ENCODE assay signal across 10 mouse cellular contexts in genomic region chr7:35121150-35121549, GRCm38 (mm10). TPM values are rescaled to one million over a fixed set of nuclear protein-coding genes. Genes with fewer than 3 reads are reported as not detected.
DNase-seq lines count a peak whose midpoint lies in the region; ATAC-seq lines count a peak whose summit lies in the region.
"Had no signal": no experiment of that assay in that cellular context is flagged by ENCODE, and none has a peak within 500 bp of the region (broad histone marks: within the 10 kb centered on the region; RNA-seq: fewer than 3 reads in every experiment).

No protein-coding gene starts in this region.

- no peak for ATAC-seq in forebrain, embryonic 12.5 days (ENCODE audit: low FRiP score)
- no peak for ATAC-seq in forebrain, embryonic 15.5 days (replicated peaks)
- no peak for ATAC-seq in megakaryocyte, adult 5-6 weeks (ENCODE audit: poor library complexity, severe bottlenecking)
- ATAC-seq in intestine, embryonic 16.5 days: no peak
- ATAC-seq in neural tube, embryonic 14.5 days (ENCODE audit: low read depth): no peak
- ATAC-seq in forebrain, embryonic 16.5 days: no peak

- no peak for DNase-seq in ovary, postnatal 14 days (ENCODE audit: low spot score)
- DNase-seq: cerebellum, adult 9-11 months; layer of hippocampus, postnatal 36 days had no signal

- 35% methylated on average over 8 of the region's 8 CpGs for WGBS in forebrain, embryonic 12.5 days
- 38% methylated on average over 8 of the region's 8 CpGs for WGBS in forebrain, embryonic 15.5 days
- WGBS in intestine, embryonic 16.5 days: 26% methylated on average over 8 of the region's 8 CpGs
- WGBS in neural tube, embryonic 14.5 days: 40% methylated on average over 8 of the region's 8 CpGs
- WGBS in forebrain, embryonic 16.5 days: 32% methylated on average over 8 of the region's 8 CpGs

- H3K27ac ChIP-seq in forebrain, embryonic 12.5 days: no peak overlapping the region
- no peak overlapping the region for H3K27ac ChIP-seq in forebrain, embryonic 15.5 days (replicated peaks)
- peak overlapping the region; percentile 84; the same call in 1 of the 2 replicates for H3K27ac ChIP-seq in intestine, embryonic 16.5 days (ENCODE audit: low read length)
- no peak overlapping the region for H3K27ac ChIP-seq in neural tube, embryonic 14.5 days (ENCODE audit: low read depth, low read length)
- no peak overlapping the region for H3K27ac ChIP-seq in forebrain, embryonic 16.5 days (ENCODE audit: low read length)

- H3K4me2 ChIP-seq in forebrain, embryonic 12.5 days: peak overlapping the region; percentile 92
- H3K4me2 ChIP-seq in forebrain, embryonic 15.5 days (replicated peaks): no peak overlapping the region
- peak overlapping the region; percentile 94 for H3K4me2 ChIP-seq in intestine, embryonic 16.5 days (ENCODE audit: low read depth, low read length)
- peak overlapping the region; percentile 18; the same call in 1 of the 2 replicates for H3K4me2 ChIP-seq in neural tube, embryonic 14.5 days (ENCODE audit: low read depth, low read length)
- no peak overlapping the region for H3K4me2 ChIP-seq in forebrain, embryonic 16.5 days (ENCODE audit: low read length)

- H3K4me3 ChIP-seq in forebrain, embryonic 12.5 days (replicated peaks): peak overlapping the region; percentile 49; the same call in 1 of the 2 replicates
- H3K4me3 ChIP-seq in forebrain, embryonic 15.5 days: no peak overlapping the region
- peak overlapping the region; percentile 93 for H3K4me3 ChIP-seq in megakaryocyte, embryonic 14.5 days (replicated peaks)
- peak overlapping the region; percentile 74 for H3K4me3 ChIP-seq in intestine, embryonic 16.5 days (ENCODE audit: low read length)
- H3K4me3 ChIP-seq in neural tube, embryonic 14.5 days (ENCODE audit: low read depth, low read length): 0 out of 2 replicates have a peak overlapping the region, but pooled peaks have one; percentile 5
- H3K4me3 ChIP-seq in forebrain, embryonic 16.5 days (replicated peaks; ENCODE audit: low read length): no peak overlapping the region

- H3K27me3 ChIP-seq in forebrain, embryonic 12.5 days: peaks cover 77% of the 10 kb centered on the region
- peaks cover 55% of the 10 kb centered on the region for H3K27me3 ChIP-seq in forebrain, embryonic 15.5 days
- H3K27me3 ChIP-seq in megakaryocyte, embryonic 14.5 days (replicated peaks): peaks cover 94% of the 10 kb centered on the region
- H3K27me3 ChIP-seq in intestine, embryonic 16.5 days (replicated peaks; ENCODE audit: control insufficient read depth, insufficient read depth, low read length): peaks cover 17% of the 10 kb centered on the region
- H3K27me3 ChIP-seq in neural tube, embryonic 14.5 days (ENCODE audit: control insufficient read depth, insufficient read depth, low read length): peaks cover 37% of the 10 kb centered on the region
- H3K27me3 ChIP-seq in forebrain, embryonic 16.5 days (replicated peaks; ENCODE audit: control insufficient read depth, insufficient read depth, low read length): peaks cover 48% of the 10 kb centered on the region

- no peak overlapping the region for H3K9ac ChIP-seq in forebrain, embryonic 12.5 days
- H3K9ac ChIP-seq in forebrain, embryonic 15.5 days (replicated peaks): no peak overlapping the region
- peak overlapping the region; percentile 91 for H3K9ac ChIP-seq in intestine, embryonic 16.5 days (ENCODE audit: low read depth, low read length)
- H3K9ac ChIP-seq in neural tube, embryonic 14.5 days (replicated peaks; ENCODE audit: low read depth, low read length): no peak overlapping the region
- H3K9ac ChIP-seq in forebrain, embryonic 16.5 days (replicated peaks; ENCODE audit: low read depth, low read length): no peak overlapping the region

- no peaks in the 10 kb centered on the region for H3K9me3 ChIP-seq in forebrain, embryonic 12.5 days
- H3K9me3 ChIP-seq in forebrain, embryonic 15.5 days: no peaks in the 10 kb centered on the region
- H3K9me3 ChIP-seq in megakaryocyte, embryonic 14.5 days: peaks cover 6% of the 10 kb centered on the region; the same call in 1 of the 2 replicates
- no peaks in the 10 kb centered on the region for H3K9me3 ChIP-seq in intestine, embryonic 16.5 days (ENCODE audit: control insufficient read depth, low read length)
- no peaks in the 10 kb centered on the region for H3K9me3 ChIP-seq in neural tube, embryonic 14.5 days (ENCODE audit: control insufficient read depth, low read length)
- no peaks in the 10 kb centered on the region for H3K9me3 ChIP-seq in forebrain, embryonic 16.5 days (ENCODE audit: control insufficient read depth, low read length)

- no peaks in the 10 kb centered on the region for H3K36me3 ChIP-seq in forebrain, embryonic 12.5 days (replicated peaks)
- H3K36me3 ChIP-seq in forebrain, embryonic 15.5 days: no peaks in the 10 kb centered on the region
- H3K36me3 ChIP-seq in megakaryocyte, embryonic 14.5 days (replicated peaks; ENCODE audit: low read length): no peaks in the 10 kb centered on the region
- H3K36me3 ChIP-seq in intestine, embryonic 16.5 days (ENCODE audit: control insufficient read depth, insufficient read depth, low read length): no peaks in the 10 kb centered on the region
- H3K36me3 ChIP-seq in neural tube, embryonic 14.5 days (ENCODE audit: control insufficient read depth, insufficient read depth, low read length): no peaks in the 10 kb centered on the region
- H3K36me3 ChIP-seq in forebrain, embryonic 16.5 days (ENCODE audit: control insufficient read depth, insufficient read depth): no peaks in the 10 kb centered on the region

- H3K4me1 ChIP-seq in forebrain, embryonic 12.5 days: peaks cover 30% of the 10 kb centered on the region
- peaks cover 36% of the 10 kb centered on the region for H3K4me1 ChIP-seq in forebrain, embryonic 15.5 days
- H3K4me1 ChIP-seq in megakaryocyte, embryonic 14.5 days: peaks cover 65% of the 10 kb centered on the region
- peaks cover 35% of the 10 kb centered on the region for H3K4me1 ChIP-seq in intestine, embryonic 16.5 days (ENCODE audit: control insufficient read depth, insufficient read depth, low read length)
- H3K4me1 ChIP-seq in neural tube, embryonic 14.5 days (ENCODE audit: control insufficient read depth, insufficient read depth, low read length): peaks cover 23% of the 10 kb centered on the region
- H3K4me1 ChIP-seq in forebrain, embryonic 16.5 days (replicated peaks; ENCODE audit: control insufficient read depth, insufficient read depth, low read length): peaks cover 21% of the 10 kb centered on the region

RNA-seq across cellular contexts. Expression of gene Cebpa, which starts 2.1 kb away (rescaled TPM):
- 0.58 and 1.1 TPM in 2 replicates for polyA plus RNA-seq in forebrain, embryonic 12.5 days (2016; fragmentation: Nextera tagmentation; extraction: Ambion mirVana)
- 0.64 and 0.66 TPM in 2 replicates for polyA plus RNA-seq in forebrain, embryonic 15.5 days (2015; fragmentation: Nextera tagmentation; extraction: Ambion mirVana)
- 43.6 and 55.1 TPM in 2 replicates for polyA plus RNA-seq in megakaryocyte, embryonic 14.5 days (2012; ENCODE audit: insufficient read depth, low replicate concordance)
- total RNA-seq in megakaryocyte, adult 5-6 weeks (2015): 48.7 and 57.0 TPM in 2 replicates
- 21.7 and 22.4 TPM in 2 replicates for total RNA-seq in megakaryocyte, adult 5-6 weeks (2017)
- polyA plus RNA-seq in intestine, embryonic 16.5 days (2015; fragmentation: Nextera tagmentation; extraction: Ambion mirVana): 9.9 and 11.7 TPM in 2 replicates
- 0.62 and 0.77 TPM in 2 replicates for polyA plus RNA-seq in neural tube, embryonic 14.5 days (2014; fragmentation: Nextera tagmentation; extraction: Ambion mirVana)
- 0.32 and 0.40 TPM in 2 replicates for polyA plus RNA-seq in forebrain, embryonic 16.5 days (2015; fragmentation: Nextera tagmentation; extraction: Ambion mirVana)

Comparison
In these comparisons a context has a peak if more than half of its experiments do, and no peak if none do; other contexts are left out.
1. H3K4me2 ChIP-seq: peak in forebrain, embryonic 12.5 days (single experiment), intestine, embryonic 16.5 days (single experiment) and neural tube, embryonic 14.5 days (single experiment); none in forebrain, embryonic 15.5 days (single experiment) and forebrain, embryonic 16.5 days (single experiment).
2. H3K4me3 ChIP-seq: peak in forebrain, embryonic 12.5 days (single experiment), megakaryocyte, embryonic 14.5 days (single experiment), intestine, embryonic 16.5 days (single experiment) and neural tube, embryonic 14.5 days (single experiment); none in forebrain, embryonic 15.5 days (single experiment) and forebrain, embryonic 16.5 days (single experiment).